Mouse (Mus musculus) CH12.LX (cell line): ENCODE measurements around the gene Synj2bp. TPM values are rescaled to one million over a fixed set of nuclear protein-coding genes. Genes with fewer than 3 reads are reported as not detected.

Source experiments
- DNase-seq: peaks from one replicate; pipeline ENCODE4 v3.0.0-alpha.2; 2013; ENCODE audit errors: extremely low read depth
- H3K27ac ChIP-seq: 2 replicates; pipeline ENCODE4 v1.5.1; 2012; ENCODE audit warnings: low read depth, mild to moderate bottlenecking, control low read depth, moderate library complexity; ENCODE audit not compliant: insufficient read depth
- H3K27me3 ChIP-seq: replicated peaks from 2 replicates; pipeline ENCODE3; 2012; ENCODE audit warnings: inconsistent platforms
- H3K36me3 ChIP-seq, 2 experiments: replicated peaks in 1 of 2; 2 replicates each; pipeline versions ENCODE3 to v1.6.1; 2012; ENCODE audit warnings: inconsistent platforms in 1 of 2, low read length in 1 of 2, mild to moderate bottlenecking in 1 of 2, mixed read lengths in 1 of 2, moderate library complexity in 1 of 2; ENCODE audit not compliant: control insufficient read depth in 1 of 2, insufficient read depth in 1 of 2
- H3K4me1 ChIP-seq, 2 experiments: 2 replicates each; pipeline ENCODE4 v1.6.1; 2012; ENCODE audit warnings: inconsistent platforms in 1 of 2, moderate library complexity in 1 of 2; ENCODE audit not compliant: insufficient read depth in 2 of 2, control insufficient read depth in 1 of 2
- H3K4me2 ChIP-seq: 2 replicates; pipeline ENCODE4 v1.6.1; 2012; ENCODE audit warnings: low read depth, mild to moderate bottlenecking, control low read depth; ENCODE audit not compliant: poor library complexity, insufficient read depth, severe bottlenecking
- H3K4me3 ChIP-seq, 3 experiments: fragments of 150-350 bp in 1 of 3; sonication (generic) in 1 of 3; replicated peaks in 1 of 3; 2 replicates each; pipeline versions ENCODE3 to v1.5.1; 2011 to 2012; ENCODE audit warnings: low read depth in 2 of 3, low read length in 2 of 3, mild to moderate bottlenecking in 2 of 3, moderate library complexity in 2 of 3, control low read depth in 1 of 3, improper control_type of control experiment in 1 of 3, inconsistent platforms in 1 of 3, mixed read lengths in 1 of 3; ENCODE audit not compliant: poor library complexity in 1 of 3
- H3K79me2 ChIP-seq: replicated peaks from 2 replicates; pipeline ENCODE4 v1.6.1; 2012; ENCODE audit warnings: mild to moderate bottlenecking, moderate library complexity; ENCODE audit not compliant: control insufficient read depth, poor library complexity, insufficient read depth, severe bottlenecking; ENCODE audit errors: extremely low read depth
- H3K9ac ChIP-seq: 2 replicates; pipeline ENCODE4 v1.6.1; 2012; ENCODE audit warnings: low read depth, mild to moderate bottlenecking, control low read depth, moderate library complexity; ENCODE audit not compliant: insufficient read depth
- H3K9me3 ChIP-seq: replicated peaks from 2 replicates; pipeline ENCODE3; 2012; ENCODE audit warnings: low read length, inconsistent platforms, mixed read lengths
- CHD2 ChIP-seq: IDR thresholded peaks from 2 replicates; pipeline ENCODE4 v1.6.1; 2011; ENCODE audit warnings: low read length, improper control_type of control experiment
- CTCF ChIP-seq, 2 experiments: IDR thresholded peaks in 1 of 2; conservative IDR thresholded peaks in 1 of 2; 2 replicates each; pipeline ENCODE4 v1.5.1; 2011 to 2012; ENCODE audit warnings: low read depth in 2 of 2, low read length in 2 of 2, improper control_type of control experiment in 1 of 2, inconsistent platforms in 1 of 2, mild to moderate bottlenecking in 1 of 2, moderate library complexity in 1 of 2
- E2F4 ChIP-seq: IDR thresholded peaks from 2 replicates; pipeline ENCODE4 v1.6.1; 2011; ENCODE audit warnings: low read depth, low read length, improper control_type of control experiment; ENCODE audit not compliant: insufficient replicate concordance
- ELF1 ChIP-seq: IDR thresholded peaks from 2 replicates; pipeline ENCODE4 v1.6.1; 2014; ENCODE audit warnings: low read depth, mild to moderate bottlenecking, inconsistent platforms, low read length, improper control_type of control experiment
- ETS1 ChIP-seq: conservative IDR thresholded peaks from 2 replicates; pipeline ENCODE4 v1.6.1; 2012; ENCODE audit warnings: low read depth, mild to moderate bottlenecking, inconsistent platforms, low read length, improper control_type of control experiment, moderate library complexity
- GABPA ChIP-seq: IDR thresholded peaks from 2 replicates; pipeline ENCODE4 v1.6.1; 2012; ENCODE audit warnings: low read depth, low read length, improper control_type of control experiment, inconsistent platforms; ENCODE audit not compliant: insufficient replicate concordance
- HCFC1 ChIP-seq: IDR thresholded peaks from 2 replicates; pipeline ENCODE4 v1.6.1; 2012; ENCODE audit warnings: low read depth, mild to moderate bottlenecking, inconsistent platforms, low read length, improper control_type of control experiment
- IRF4 ChIP-seq: IDR thresholded peaks from 2 replicates; pipeline ENCODE4 v1.6.1; 2014; ENCODE audit warnings: low read depth, mild to moderate bottlenecking, inconsistent platforms, low read length, improper control_type of control experiment
- JUN ChIP-seq: IDR thresholded peaks from 2 replicates; pipeline ENCODE4 v1.6.1; 2011; ENCODE audit warnings: low read depth, mild to moderate bottlenecking, low read length, improper control_type of control experiment, moderate library complexity; ENCODE audit not compliant: insufficient read depth
- JUND ChIP-seq: conservative IDR thresholded peaks from 2 replicates; pipeline ENCODE4 v1.6.1; 2011; ENCODE audit warnings: low read depth, low read length, improper control_type of control experiment
- MAFK ChIP-seq: IDR thresholded peaks from 2 replicates; pipeline ENCODE4 v1.6.1; 2011; ENCODE audit warnings: low read length, improper control_type of control experiment; ENCODE audit not compliant: insufficient replicate concordance
- MAX ChIP-seq: IDR thresholded peaks from 2 replicates; pipeline ENCODE4 v1.6.1; 2011; ENCODE audit warnings: low read length, improper control_type of control experiment
- MAZ ChIP-seq: IDR thresholded peaks from 2 replicates; pipeline ENCODE4 v1.6.1; 2012; ENCODE audit warnings: low read depth, mild to moderate bottlenecking, inconsistent platforms, low read length, improper control_type of control experiment, moderate library complexity
- MEF2A ChIP-seq: IDR thresholded peaks from 2 replicates; pipeline ENCODE4 v1.6.1; 2014; ENCODE audit warnings: low read depth, mild to moderate bottlenecking, inconsistent platforms, low read length, improper control_type of control experiment, borderline replicate concordance
- MXI1 ChIP-seq: IDR thresholded peaks from 2 replicates; pipeline ENCODE4 v1.6.1; 2011; ENCODE audit warnings: mild to moderate bottlenecking, low read depth, low read length, improper control_type of control experiment
- PAX5 ChIP-seq: IDR thresholded peaks from 2 replicates; pipeline ENCODE4 v1.6.1; 2012; ENCODE audit warnings: low read length, inconsistent platforms, mixed read lengths
- POLR2A ChIP-seq: IDR thresholded peaks from 2 replicates; pipeline ENCODE4 v1.6.1; 2011; ENCODE audit warnings: low read depth, mild to moderate bottlenecking, improper control_type of control experiment, low read length
- SIN3A ChIP-seq: IDR thresholded peaks from 2 replicates; pipeline ENCODE4 v1.6.1; 2012; ENCODE audit warnings: low read length, improper control_type of control experiment, inconsistent platforms
- SMC3 ChIP-seq: IDR thresholded peaks from 2 replicates; pipeline ENCODE4 v1.6.1; 2011; ENCODE audit warnings: low read depth, low read length, improper control_type of control experiment
- TBP ChIP-seq: conservative IDR thresholded peaks from 2 replicates; pipeline ENCODE4 v1.6.1; 2011; ENCODE audit warnings: low read depth, low read length, improper control_type of control experiment
- TCF12 ChIP-seq: IDR thresholded peaks from 2 replicates; pipeline ENCODE4 v1.6.1; 2014; ENCODE audit warnings: low read depth, mild to moderate bottlenecking, inconsistent platforms, low read length, improper control_type of control experiment
- USF2 ChIP-seq: conservative IDR thresholded peaks from 2 replicates; pipeline ENCODE4 v1.6.1; 2011; ENCODE audit warnings: low read depth, low read length, improper control_type of control experiment
- ZC3H11A ChIP-seq: IDR thresholded peaks from 2 replicates; pipeline ENCODE4 v1.6.1; 2012; ENCODE audit warnings: low read depth, mild to moderate bottlenecking, inconsistent platforms, low read length, improper control_type of control experiment
- ZKSCAN1 ChIP-seq: IDR thresholded peaks from 2 replicates; pipeline ENCODE4 v1.6.1; 2012; ENCODE audit warnings: low read depth, inconsistent platforms, low read length, improper control_type of control experiment, borderline replicate concordance
- ZNF384 ChIP-seq: IDR thresholded peaks from 2 replicates; pipeline ENCODE4 v1.6.1; 2012; ENCODE audit warnings: low read depth, low read length, improper control_type of control experiment, inconsistent platforms
- dilution Hi-C: fragments of 300-500 bp; cut with MboI; formaldehyde crosslinking; loops from 2 replicates; pipeline ENCODE4 v1.14.3; 2020; ENCODE audit warnings: low sequenced_read_pairs; ENCODE audit not compliant: extremely low pct_unique_long_range_greater_than_20kb, extremely low pct_ligation_motif_present
- in situ Hi-C: fragments of 300-500 bp; cut with MboI; formaldehyde crosslinking; loops from 3 replicates; pipeline ENCODE4 v1.14.3; 2019; ENCODE audit warnings: low sequenced_read_pairs, low pct_ligation_motif_present, low pct_unique_long_range_greater_than_20kb, mixed read lengths
- polyA plus RNA-seq: library from polyadenylated mRNA; unstranded; fragments of >175 nt; gene quantifications from 2 replicates; pipeline ENCODE4 v1.2.1, GENCODE M21; 2012; ENCODE audit warnings: low read depth; ENCODE audit not compliant: insufficient read length
- total RNA-seq, 2 experiments: library from RNA; depleted of rRNA; stranded (reverse); fragments of 300-350 nt in 1 of 2; fragments of >200 nt in 1 of 2; gene quantifications; 2 replicates each; pipeline ENCODE4 v1.2.3; 2012 to 2014

Gene Synj2bp
- total and polyA plus RNA-seq, 3 experiments = 20.2 to 43.1 (median 33.3) TPM

DNA sequence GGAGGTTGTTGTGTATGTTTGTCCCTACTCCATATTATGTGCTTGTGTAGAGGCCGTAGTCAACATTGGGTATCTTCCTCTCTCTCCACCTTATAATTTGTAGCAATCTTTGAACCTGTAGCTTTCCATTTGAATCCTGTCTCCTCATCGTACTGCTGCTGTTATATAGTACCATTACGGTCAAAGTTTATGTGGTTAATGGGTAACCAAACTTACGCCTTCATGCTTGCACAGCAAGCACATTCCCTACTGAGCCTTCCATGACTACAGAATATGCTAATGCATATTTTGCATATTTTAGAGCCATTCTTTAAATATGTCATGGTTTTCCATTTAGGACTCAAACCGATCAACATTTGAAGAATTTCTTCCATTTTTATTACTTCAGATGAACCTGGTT, 42.2 kb downstream of the Synj2bp start:
- Histone ChIP-seq H3K4me1 (peaks cover 0 to 3% of the 10 kb centered on the region in 2 experiments; a peak in 2 of 4 replicates), H3K9me3 (no peaks in the 10 kb centered on the region), H3K9ac (no peak overlapping the region), H3K79me2 (no peaks in the 10 kb centered on the region), H3K27me3 (no peaks in the 10 kb centered on the region)
- no peak for TF ChIP-seq JUN
- TF ChIP-seq, all 38 proteins: peak for 0
- no peak overlapping the region for H3K27ac ChIP-seq
- no peak overlapping the region for H3K4me2 ChIP-seq
- dilution Hi-C loops = no loop called here
- peaks cover 0 to 12% of the 10 kb centered on the region in 2 experiments for H3K36me3 ChIP-seq
- no peak overlapping the region for H3K4me3 ChIP-seq
- in situ Hi-C loops = no loop called here
- no peak for DNase-seq

DNA sequence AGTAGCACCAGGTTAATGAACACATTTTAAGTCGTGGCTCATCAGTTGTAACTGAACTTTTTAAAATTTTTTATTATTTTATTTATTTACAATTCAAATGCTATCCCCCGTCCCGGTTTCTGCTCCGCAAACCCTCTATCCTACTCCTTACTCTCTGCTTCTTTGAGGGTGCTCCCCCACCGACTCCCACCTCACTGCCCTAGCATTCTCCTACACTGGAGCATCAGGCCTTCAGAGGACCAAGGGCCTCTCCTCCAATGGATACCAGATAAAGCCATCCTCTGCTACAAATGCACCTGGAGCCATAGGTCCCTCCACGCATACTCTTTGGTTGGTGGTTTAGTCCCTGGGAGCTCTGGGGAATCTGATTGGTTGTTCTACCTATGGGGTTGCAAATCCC, 47.4 kb downstream of the Synj2bp start:
- Histone ChIP-seq H3K27ac (no peak overlapping the region), H3K4me1 (peaks cover 0 to 14% of the 10 kb centered on the region in 2 experiments; a peak in 2 of 4 replicates), H3K4me3 (peak overlapping the region; percentile 75 to 93 (median 82)), H3K79me2 (peaks cover 20% of the 10 kb centered on the region), H3K36me3 (peaks cover 0 to 13% of the 10 kb centered on the region in 2 experiments), H3K9me3 (no peaks in the 10 kb centered on the region), H3K27me3 (no peaks in the 10 kb centered on the region), H3K9ac (peak overlapping the region; percentile 51), H3K4me2 (peak overlapping the region; percentile 68)
- TF ChIP-seq JUND (no peak), POLR2A (no peak), SIN3A (no peak)
- dilution Hi-C loops (no loop called here), in situ Hi-C loops (no loop called here)
- DNase-seq = no peak

DNA sequence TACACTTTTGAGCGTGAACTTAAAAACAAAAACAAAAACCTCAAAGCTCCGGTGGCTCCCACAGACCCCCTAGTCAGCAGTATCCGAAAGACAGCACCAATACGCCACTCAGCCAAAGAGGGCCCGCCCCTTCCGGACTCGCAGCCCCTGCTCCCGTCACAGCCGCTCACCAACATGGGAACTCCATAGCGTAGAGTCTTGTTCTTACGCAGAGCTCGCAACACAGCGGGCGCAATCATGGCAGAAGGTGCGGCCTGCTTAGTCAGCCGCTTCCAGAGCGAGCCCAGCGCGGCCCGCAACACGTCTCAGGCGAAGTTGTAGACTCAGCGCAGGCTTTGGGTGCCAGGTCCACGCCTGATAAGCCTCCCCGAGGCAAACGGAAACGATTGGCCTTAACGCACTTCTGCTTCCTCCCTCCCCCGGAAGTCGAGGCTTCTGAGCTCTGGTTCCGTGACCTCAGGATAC, 48.0 kb downstream of the Synj2bp start, which contains the start of gene Cox16:
Gene Cox16, minus strand, starts transcription at position 401 of the 465 bp plus-strand sequence.
- Histone ChIP-seq H3K4me1 (peaks cover 0 to 14% of the 10 kb centered on the region in 2 experiments; a peak in 2 of 4 replicates), H3K9me3 (no peaks in the 10 kb centered on the region), H3K27ac (peak within 1 kb of the TSS; percentile 90), H3K4me3 (peak within 1 kb of the TSS; percentile 75 to 93 (median 82)), H3K9ac (peak within 1 kb of the TSS; percentile 74), H3K27me3 (no peaks in the 10 kb centered on the region), H3K36me3 (peaks cover 0 to 15% of the 10 kb centered on the region in 2 experiments), H3K4me2 (peak within 1 kb of the TSS; percentile 95), H3K79me2 (peaks cover 20% of the 10 kb centered on the region)
- in situ Hi-C loops = no loop called here
- dilution Hi-C loops = no loop called here
- peak; percentile 92 for DNase-seq
- TF ChIP-seq IRF4 (0 out of 2 replicates have a peak, but pooled peaks have one; percentile 13), HCFC1 (peak; percentile 89), POLR2A (peak; percentile 92), TBP (peak; percentile 75; the same call in 1 of the 2 replicates), TCF12 (peak; percentile 77; the same call in 1 of the 2 replicates), USF2 (no peak), PAX5 (no peak), JUND (no peak), JUN (no peak), CTCF (conservative IDR thresholded peaks at IDR 0.05 in 1 of 2, IDR thresholded peaks at IDR 0.05 in 1 of 2; ENCODE audit: low read depth in 2 of 2, low read length in 2 of 2) (no peak), MAZ (no peak; the same call in 1 of the 2 replicates), ZNF384 (no peak), ZKSCAN1 (no peak), ELF1 (peak; percentile 91), E2F4 (no peak), GABPA (no peak; the same call in 1 of the 2 replicates), ETS1 (no peak), MXI1 (peak; percentile 19; the same call in 1 of the 2 replicates), MAFK (peak; percentile 76; the same call in 1 of the 2 replicates), SMC3 (no peak), ZC3H11A (no peak), CHD2 (no peak; the same call in 1 of the 2 replicates), MEF2A (no peak), MAX (peak; percentile 80)
